Mouse (Mus musculus) liver, embryonic 14.5 days (tissue): ENCODE results near the gene Fosl1. TPM values are rescaled to one million over a fixed set of nuclear protein-coding genes. Genes with fewer than 3 reads are reported as not detected.

Source experiments
- ATAC-seq: fragments of 200-750 bp; cut with Nextera tagmentation; 2 replicates; pipeline ENCODE4 v1.8.0; 2017; ENCODE audit warnings: moderate number of reproducible peaks, mild to moderate bottlenecking, moderate library complexity; ENCODE audit not compliant: insufficient read depth
- DNase-seq, 3 experiments: peaks; one replicate each; pipeline ENCODE4 v3.0.0-alpha.2; 2012 to 2013; ENCODE audit warnings: low read depth in 3 of 3, low spot score in 3 of 3
- H3K27ac ChIP-seq: fragments of 300-500 bp; sonication (generic); 2 replicates; pipeline ENCODE4 v1.5.1; 2014; ENCODE audit warnings: moderate library complexity, mild to moderate bottlenecking, control low read depth, inconsistent platforms
- H3K27me3 ChIP-seq: fragments of 300-500 bp; sonication (generic); 2 replicates; pipeline ENCODE4 v1.6.1; 2014; ENCODE audit warnings: mild to moderate bottlenecking, low read length, moderate library complexity; ENCODE audit not compliant: control insufficient read depth, insufficient read depth
- H3K36me3 ChIP-seq: fragments of 300-500 bp; sonication (generic); replicated peaks from 2 replicates; pipeline ENCODE4 v1.6.1; 2014; ENCODE audit warnings: low read depth; ENCODE audit not compliant: control insufficient read depth, insufficient read depth
- H3K4me1 ChIP-seq, 2 experiments: fragments of 200-500 bp in 1 of 2; fragments of 300-500 bp in 1 of 2; sonication (generic) in 1 of 2; replicated peaks; 2 replicates each; pipeline ENCODE4 v1.6.1; 2012 to 2014; ENCODE audit warnings: antibody characterized with exemption in 1 of 2, inconsistent platforms in 1 of 2, low read length in 1 of 2; ENCODE audit not compliant: control insufficient read depth in 2 of 2, insufficient read depth in 2 of 2
- H3K4me2 ChIP-seq: fragments of 300-500 bp; sonication (generic); 2 replicates; pipeline ENCODE4 v1.6.1; 2014; ENCODE audit warnings: low read depth, mild to moderate bottlenecking, control low read depth, moderate library complexity
- H3K4me3 ChIP-seq, 2 experiments: fragments of 200-500 bp in 1 of 2; fragments of 300-500 bp in 1 of 2; sonication (generic) in 1 of 2; 2 replicates each; pipeline ENCODE4 v1.5.1; 2012 to 2014; ENCODE audit warnings: low read depth in 2 of 2, low read length in 2 of 2, mild to moderate bottlenecking in 2 of 2, control low read depth in 1 of 2, inconsistent platforms in 1 of 2, moderate library complexity in 1 of 2; ENCODE audit not compliant: insufficient read depth in 1 of 2
- H3K9ac ChIP-seq: fragments of 300-500 bp; sonication (generic); replicated peaks from 2 replicates; pipeline ENCODE4 v1.6.1; 2014; ENCODE audit warnings: mild to moderate bottlenecking, control low read depth, moderate library complexity
- H3K9me3 ChIP-seq: fragments of 300-500 bp; sonication (generic); 2 replicates; pipeline ENCODE4 v1.6.1; 2016; ENCODE audit warnings: low read length, mixed read lengths; ENCODE audit not compliant: control insufficient read depth
- CTCF ChIP-seq: IDR thresholded peaks from 2 replicates; pipeline ENCODE4 v1.5.1; 2016; ENCODE audit warnings: antibody characterized with exemption, low read depth, control low read depth
- EP300 ChIP-seq: IDR thresholded peaks from 2 replicates; pipeline ENCODE4 v1.6.1; 2016; ENCODE audit warnings: antibody characterized with exemption, low read depth
- WGBS: fragments of 180-500 bp; shearing (Covaris S2); extraction: QIAGEN DNeasy Blood & Tissue Kit; methylation state at CpG from one replicate; pipeline ENCODE4 v1.1.7; 2014; ENCODE audit not compliant: insufficient replicate concordance; 5-methylcytosine and 5-hydroxymethylcytosine counted together
- polyA plus RNA-seq, 2 experiments: library from polyadenylated mRNA; depleted of rRNA in 1 of 2; stranded (reverse) in 1 of 2; unstranded in 1 of 2; fragments of >200 nt; fragmentation: Nextera tagmentation in 1 of 2; extraction: Ambion mirVana in 1 of 2; gene quantifications; 2 replicates each; pipeline versions ENCODE4 v1.2.1 to v1.2.3; 2012 to 2014

The Fosl1 gene
- polyA plus RNA-seq, 2 experiments: 0.02 TPM; not detected in 1

DNA sequence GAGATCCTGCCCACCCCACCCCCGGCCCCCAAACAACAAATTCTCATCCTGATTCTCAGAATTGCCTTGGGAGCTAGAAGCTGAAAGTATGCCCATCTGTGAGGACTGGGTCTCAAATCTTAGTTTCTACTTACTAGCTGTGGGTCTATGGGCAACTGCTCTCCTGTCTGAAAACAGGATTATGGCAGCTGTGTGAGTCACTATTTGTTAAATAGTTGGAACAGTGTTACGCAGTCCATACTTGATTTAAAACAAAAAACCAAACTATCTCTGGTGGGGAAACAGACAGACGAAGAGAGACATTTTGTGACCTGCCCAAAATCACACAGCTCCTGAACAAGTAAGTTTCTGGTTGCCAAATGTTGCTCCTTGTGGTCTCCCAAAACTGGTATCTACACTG, 2.3 kb downstream of the Fosl1 start:
- no peak for TF ChIP-seq EP300
- TF ChIP-seq CTCF: no peak
- Histone ChIP-seq H3K4me1 (peaks cover 5 to 11% of the 10 kb centered on the region in 2 experiments), H3K27ac (no peak overlapping the region), H3K4me2 (no peak overlapping the region), H3K4me3 (no peak overlapping the region), H3K9ac (no peak overlapping the region), H3K36me3 (no peaks in the 10 kb centered on the region), H3K9me3 (no peaks in the 10 kb centered on the region), H3K27me3 (peaks cover 41% of the 10 kb centered on the region)
- WGBS: 64% methylated on average over 3 of the region's 3 CpGs
- no peak for ATAC-seq
- DNase-seq: no peak

DNA sequence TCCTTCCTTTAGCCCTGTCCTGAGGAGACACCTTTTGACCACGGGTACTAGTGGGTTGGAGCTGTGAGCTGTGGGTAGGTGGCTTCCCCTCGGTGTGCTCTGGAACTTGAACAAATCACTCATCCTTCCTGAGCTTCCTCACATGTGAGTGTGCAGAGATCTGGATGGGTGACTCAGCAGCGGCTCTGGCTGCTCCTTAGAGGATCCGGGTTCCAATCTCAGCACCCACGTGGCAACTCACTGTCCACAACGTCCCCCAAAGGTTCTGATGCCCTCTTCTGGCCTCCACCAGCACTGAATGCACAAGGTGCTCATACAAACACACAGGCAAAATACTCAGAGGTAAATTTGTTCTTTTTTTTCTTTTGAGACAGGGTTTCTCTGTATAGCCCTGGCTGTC, 4.4 kb downstream of the Fosl1 start:
- TF ChIP-seq CTCF (no peak), EP300 (no peak)
- Histone ChIP-seq H3K27ac (no peak overlapping the region), H3K4me3 (no peak overlapping the region), H3K36me3 (no peaks in the 10 kb centered on the region), H3K27me3 (peaks cover 34% of the 10 kb centered on the region), H3K9me3 (no peaks in the 10 kb centered on the region), H3K4me2 (no peak overlapping the region), H3K4me1 (peaks cover 5 to 20% of the 10 kb centered on the region in 2 experiments), H3K9ac (no peak overlapping the region)
- DNase-seq (no peak), ATAC-seq (no peak)
- 46% methylated on average over 6 of the region's 6 CpGs for WGBS

DNA sequence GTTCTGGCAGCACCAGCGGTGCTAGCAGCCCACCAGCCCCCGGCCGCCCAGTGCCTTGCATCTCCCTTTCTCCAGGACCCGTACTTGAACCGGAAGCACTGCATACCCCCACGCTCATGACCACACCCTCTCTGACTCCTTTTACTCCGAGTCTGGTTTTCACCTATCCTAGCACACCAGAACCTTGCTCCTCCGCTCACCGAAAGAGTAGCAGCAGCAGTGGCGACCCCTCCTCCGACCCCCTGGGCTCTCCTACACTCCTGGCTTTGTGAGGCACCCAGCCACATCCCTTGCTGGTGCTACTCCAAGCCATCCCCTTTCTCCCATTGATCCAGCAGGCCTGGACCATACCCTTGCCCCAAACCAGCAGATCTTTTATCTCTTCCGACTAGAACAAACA, 7.7 kb downstream of the Fosl1 start:
- Histone ChIP-seq H3K4me3 (no peak overlapping the region), H3K9me3 (no peaks in the 10 kb centered on the region), H3K9ac (no peak overlapping the region), H3K36me3 (no peaks in the 10 kb centered on the region), H3K27me3 (peaks cover 4% of the 10 kb centered on the region; the same call in 1 of the 2 replicates), H3K4me2 (no peak overlapping the region; the same call in 1 of the 2 replicates), H3K27ac (no peak overlapping the region), H3K4me1 (peaks cover 12 to 19% of the 10 kb centered on the region in 2 experiments)
- no peak for TF ChIP-seq CTCF
- no peak for TF ChIP-seq EP300
- ATAC-seq (no peak), DNase-seq (no peak)
- 81% methylated on average over 12 of the region's 12 CpGs for WGBS

DNA sequence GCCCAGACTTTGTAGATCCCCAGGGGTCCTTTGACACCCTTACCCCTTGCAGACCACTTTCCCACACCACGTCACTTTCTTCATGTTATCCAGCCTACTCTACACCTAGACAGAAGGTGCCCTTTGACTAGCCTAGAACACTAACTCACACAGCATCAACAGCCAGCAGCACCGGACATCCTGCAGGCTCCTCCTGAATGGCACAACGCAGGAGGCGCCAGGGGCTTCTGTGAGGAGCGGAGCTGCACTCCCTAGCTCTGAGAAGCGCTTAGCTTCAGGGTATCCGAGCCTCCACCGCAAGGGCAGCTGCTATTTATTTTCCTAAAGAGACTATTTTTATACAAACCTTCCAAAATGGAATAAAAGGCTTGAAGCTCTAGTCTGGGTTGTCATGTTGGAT, 8.2 kb downstream of the Fosl1 start:
- H3K4me2 ChIP-seq: peak overlapping the region; percentile 77
- ATAC-seq (no peak), DNase-seq (no peak)
- 61% methylated on average over 8 of the region's 8 CpGs for WGBS
- H3K36me3 ChIP-seq: no peaks in the 10 kb centered on the region
- TF ChIP-seq CTCF (no peak), EP300 (no peak)
- no peaks in the 10 kb centered on the region for H3K9me3 ChIP-seq
- peaks cover 14 to 19% of the 10 kb centered on the region in 2 experiments for H3K4me1 ChIP-seq
- no peaks in the 10 kb centered on the region for H3K27me3 ChIP-seq
- no peak overlapping the region for H3K4me3 ChIP-seq
- no peak overlapping the region for H3K27ac ChIP-seq
- no peak overlapping the region for H3K9ac ChIP-seq

DNA sequence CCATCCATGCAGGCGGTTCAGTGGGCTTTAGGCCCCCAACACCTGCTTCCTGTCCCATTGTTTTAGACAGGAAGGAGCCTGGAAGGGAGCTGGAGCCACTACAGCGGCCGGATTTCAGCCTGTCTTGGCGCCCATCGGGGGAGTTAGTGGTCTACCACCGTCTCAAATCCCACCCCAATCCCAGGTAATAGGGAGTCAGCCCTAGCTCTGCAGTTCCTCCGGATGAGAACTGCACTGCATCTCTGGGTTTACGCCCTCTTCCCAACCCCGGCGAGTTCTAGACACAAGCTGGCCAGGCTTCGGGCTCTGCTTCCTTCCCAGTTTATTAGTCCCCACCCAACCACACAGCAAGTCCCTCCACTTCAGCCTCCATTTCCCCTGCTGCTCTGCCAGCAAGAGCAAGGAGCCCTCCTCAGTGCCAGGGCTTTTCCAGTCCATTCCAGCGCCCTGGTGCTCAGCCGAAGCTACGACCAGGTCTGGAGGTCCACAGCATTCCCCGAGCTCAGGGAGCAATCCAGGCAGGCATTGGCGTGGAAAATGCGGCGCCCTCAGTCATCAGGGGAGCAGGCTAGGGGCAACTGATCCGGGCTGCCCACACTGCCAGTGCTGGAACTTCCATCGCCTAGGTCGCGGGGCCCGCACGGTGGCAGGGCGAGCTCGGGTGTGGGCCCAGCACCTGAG, 9.0 kb downstream of the Fosl1 start:
- peak overlapping the region; percentile 68 to 69 for H3K4me3 ChIP-seq
- H3K9me3 ChIP-seq: no peaks in the 10 kb centered on the region
- H3K27me3 ChIP-seq: no peaks in the 10 kb centered on the region
- 3% methylated on average over 26 of the region's 26 CpGs for WGBS
- peak overlapping the region; percentile 67 for H3K9ac ChIP-seq
- H3K4me1 ChIP-seq: peaks cover 19 to 22% of the 10 kb centered on the region in 2 experiments
- ATAC-seq (no peak; the same call in 1 of the 2 replicates), DNase-seq (no peak)
- peak overlapping the region; percentile 77 for H3K4me2 ChIP-seq
- H3K36me3 ChIP-seq: no peaks in the 10 kb centered on the region
- no peak overlapping the region for H3K27ac ChIP-seq
- TF ChIP-seq EP300: no peak
- TF ChIP-seq CTCF: no peak
